Mouse (Mus musculus) lung, adult 2 months (tissue): ENCODE measurements at regions not wholly inside any gene's neighbourhood (a gene's known extent, or its start where the extent isn't known, plus 50 kb on each side); places are given as distances from the start of the nearest gene placed in this dataset.

Experiments used
- CTCF ChIP-seq: fragments of 200-500 bp; IDR thresholded peaks from 2 replicates; pipeline ENCODE4 v1.5.1; 2011; ENCODE audit warnings: mild to moderate bottlenecking, low read length, control low read depth; ENCODE audit not compliant: insufficient read depth
- POLR2A ChIP-seq: fragments of 200-500 bp; IDR thresholded peaks from 2 replicates; pipeline ENCODE4 v1.6.1; 2011; ENCODE audit warnings: low read depth, mild to moderate bottlenecking, control low read depth, low read length, borderline replicate concordance; ENCODE audit errors: extremely low read depth

DNA sequence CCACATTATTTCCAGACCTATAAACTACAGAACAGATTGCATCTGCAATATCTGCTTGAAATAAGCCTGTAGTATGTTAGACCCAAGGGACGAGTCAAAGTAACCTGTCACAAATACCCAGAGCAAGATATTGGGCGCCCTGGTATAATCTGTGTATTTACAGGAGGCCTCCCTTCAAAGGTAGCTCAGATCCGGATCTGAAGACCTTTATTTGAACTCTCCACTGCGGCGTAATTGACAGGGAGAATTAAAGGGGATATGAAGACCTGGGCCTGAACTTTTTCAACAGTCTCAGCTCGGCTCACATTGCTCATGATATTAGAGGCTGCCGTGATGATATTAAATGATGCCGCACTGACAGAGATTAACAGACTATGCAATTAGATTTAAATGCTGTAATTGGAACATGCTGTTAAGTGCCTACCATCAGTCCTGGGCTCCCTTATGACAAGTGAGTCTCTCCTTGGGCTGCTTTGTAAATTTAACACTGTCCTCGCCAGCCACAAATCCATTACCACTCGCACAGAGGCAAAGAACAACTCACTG, 289.8 kb upstream of the Nfia start:
- no peak for TF ChIP-seq CTCF
- no peak for TF ChIP-seq POLR2A
